Mouse (Mus musculus): ENCODE measurements around the gene Nckap5. TPM values are rescaled to one million over a fixed set of nuclear protein-coding genes. Genes with fewer than 3 reads are reported as not detected.
"Not testable (repeated sequence)": the region's sequence is repeated elsewhere in the genome, so short reads cannot be mapped to it uniquely, and the experiment has no call there.

Gene Nckap5
- polyA plus RNA-seq, 1 experiment: not detected

DNA sequence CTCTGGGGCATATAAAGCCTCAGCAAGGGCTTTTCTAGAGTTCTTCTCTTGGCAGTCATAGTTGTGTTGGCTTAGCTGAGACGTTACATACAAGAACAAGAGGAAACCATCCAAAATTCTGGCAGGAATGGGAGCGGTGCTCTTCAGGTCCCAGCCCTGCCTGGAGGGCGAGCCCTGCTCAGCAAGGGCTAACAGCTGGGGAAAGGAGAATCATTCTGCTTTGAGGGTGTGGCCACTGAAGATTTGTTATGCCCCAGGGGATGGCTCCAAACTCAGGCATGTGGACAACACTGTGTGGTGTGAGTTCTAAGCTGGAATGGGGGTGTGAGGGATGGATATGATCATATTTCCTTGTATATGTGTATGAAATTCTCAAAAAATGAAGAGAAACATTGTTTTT is 779.1 kb downstream of the Nckap5 start:
- TF ChIP-seq MAX (IDR thresholded peaks at IDR 0.05) (no peak), FOSL1 (IDR thresholded peaks at IDR 0.05; ENCODE audit: insufficient read depth, low read length, poor library complexity, severe bottlenecking) (no peak), MYOG (IDR thresholded peaks at IDR 0.05; ENCODE audit: control insufficient read depth, extremely low read depth, insufficient read length) (no peak), MYOD1 (IDR thresholded peaks at IDR 0.05; ENCODE audit: control insufficient read depth, insufficient read length, low read depth) (no peak), USF1 (IDR thresholded peaks at IDR 0.05; ENCODE audit: low read depth) (no peak), CEBPB (IDR thresholded peaks at IDR 0.05; ENCODE audit: low read depth) (no peak), CTCF (IDR thresholded peaks at IDR 0.05; ENCODE audit: control insufficient read depth, insufficient read depth, insufficient read length) (no peak)
- no peaks in the 10 kb centered on the region for H3K36me3 ChIP-seq (ENCODE audit: control insufficient read depth, insufficient read depth)
- H3ac ChIP-seq (ENCODE audit: control insufficient read depth, insufficient read length, low read depth): no peak overlapping the region
- H3K4me3 ChIP-seq (ENCODE audit: insufficient read depth, poor library complexity, severe bottlenecking): no peak overlapping the region
- H3K79me3 ChIP-seq (ENCODE audit: low read depth): no peaks in the 10 kb centered on the region
- no peaks in the 10 kb centered on the region for H3K79me2 ChIP-seq (ENCODE audit: control insufficient read depth, insufficient read depth)
- H3K27me3 ChIP-seq (ENCODE audit: control insufficient read depth, insufficient read depth, insufficient read length): no peaks in the 10 kb centered on the region

DNA sequence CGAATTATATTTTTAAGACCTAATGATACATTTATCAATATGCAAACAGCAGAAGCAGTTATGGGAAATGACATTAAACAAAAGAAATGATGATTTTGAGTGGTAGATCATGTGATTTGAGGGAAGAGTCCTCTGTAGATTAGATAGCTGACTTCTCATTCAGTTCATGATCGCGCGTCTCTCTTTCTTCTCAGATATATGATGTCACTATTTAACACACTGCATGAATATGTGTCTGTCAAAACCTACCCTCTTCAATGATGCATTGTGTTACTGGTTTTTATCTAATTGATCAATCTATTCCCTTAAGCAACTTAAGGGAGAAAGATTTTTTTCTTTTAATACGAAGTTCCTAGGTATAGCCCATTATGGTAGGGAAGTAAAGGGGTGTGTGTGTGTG is 787.7 kb downstream of the Nckap5 start:
- H3K27me3 ChIP-seq (ENCODE audit: control insufficient read depth, insufficient read depth, insufficient read length): no peaks in the 10 kb centered on the region
- no peaks in the 10 kb centered on the region for H3K36me3 ChIP-seq (ENCODE audit: control insufficient read depth, insufficient read depth)
- no peaks in the 10 kb centered on the region for H3K79me3 ChIP-seq (ENCODE audit: low read depth)
- no peak for TF ChIP-seq USF1 (IDR thresholded peaks at IDR 0.05; ENCODE audit: low read depth)
- TF ChIP-seq FOSL1 (IDR thresholded peaks at IDR 0.05; ENCODE audit: insufficient read depth, low read length, poor library complexity, severe bottlenecking): no peak
- TF ChIP-seq CEBPB (IDR thresholded peaks at IDR 0.05; ENCODE audit: low read depth): no peak
- no peak for TF ChIP-seq MAX (IDR thresholded peaks at IDR 0.05)
- no peak for TF ChIP-seq CTCF (IDR thresholded peaks at IDR 0.05; ENCODE audit: control insufficient read depth, insufficient read depth, insufficient read length)
- H3K79me2 ChIP-seq (ENCODE audit: control insufficient read depth, insufficient read depth): no peaks in the 10 kb centered on the region
- no peak overlapping the region for H3ac ChIP-seq (ENCODE audit: control insufficient read depth, insufficient read length, low read depth)
- no peak overlapping the region for H3K4me3 ChIP-seq (ENCODE audit: insufficient read depth, poor library complexity, severe bottlenecking)

DNA sequence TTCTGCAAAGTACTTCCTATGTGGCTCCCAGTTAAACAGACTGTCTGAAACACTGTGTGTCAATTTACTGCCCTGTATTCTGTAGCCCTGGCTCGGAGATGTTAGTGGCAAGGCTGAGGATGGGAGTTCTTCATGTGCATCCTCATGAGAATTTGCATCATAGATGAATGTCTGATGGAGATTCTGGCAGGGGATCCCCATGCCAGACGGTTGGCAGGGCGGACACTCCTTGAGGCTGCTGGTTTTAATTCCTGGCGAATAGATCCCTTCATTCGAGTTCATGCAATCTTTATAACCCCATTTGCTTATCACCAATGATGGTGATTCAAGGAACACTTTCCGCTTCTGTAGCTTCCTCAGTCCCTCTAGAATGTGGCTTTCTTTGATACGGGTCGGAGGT is 803.1 kb downstream of the Nckap5 start:
- Histone ChIP-seq H3K36me3 (ENCODE audit: control insufficient read depth, insufficient read depth) (no peaks in the 10 kb centered on the region), H3K4me3 (ENCODE audit: insufficient read depth, poor library complexity, severe bottlenecking) (no peak overlapping the region), H3K79me2 (ENCODE audit: control insufficient read depth, insufficient read depth) (no peaks in the 10 kb centered on the region), H3ac (ENCODE audit: control insufficient read depth, insufficient read length, low read depth) (no peak overlapping the region), H3K79me3 (ENCODE audit: low read depth) (no peaks in the 10 kb centered on the region), H3K27me3 (ENCODE audit: control insufficient read depth, insufficient read depth, insufficient read length) (no peaks in the 10 kb centered on the region)
- TF ChIP-seq MAX (IDR thresholded peaks at IDR 0.05) (no peak), CEBPB (IDR thresholded peaks at IDR 0.05; ENCODE audit: low read depth) (no peak), MYOD1 (IDR thresholded peaks at IDR 0.05; ENCODE audit: control insufficient read depth, insufficient read length, low read depth) (no peak), MYOG (IDR thresholded peaks at IDR 0.05; ENCODE audit: control insufficient read depth, extremely low read depth, insufficient read length) (no peak)

DNA sequence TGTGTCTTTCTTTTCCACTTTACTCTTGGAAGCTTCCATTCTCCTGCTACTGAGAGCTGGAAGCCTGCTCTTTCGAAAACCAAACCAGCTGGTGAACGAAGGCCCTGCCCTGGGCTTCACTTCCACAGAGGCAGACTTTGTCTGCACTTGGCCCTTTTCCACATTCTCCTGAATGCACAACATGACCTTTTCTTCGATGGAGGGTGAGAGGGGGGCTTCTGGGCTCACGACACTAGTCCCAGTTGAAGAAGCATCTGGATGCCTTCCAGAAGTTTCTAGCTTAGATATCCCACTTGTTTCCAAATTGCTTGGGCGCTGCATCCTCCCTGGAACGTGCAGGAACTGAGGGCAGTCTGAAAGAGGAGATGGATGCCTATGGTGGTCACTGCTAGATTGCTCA is 806.1 kb downstream of the Nckap5 start:
- Histone ChIP-seq H3K27me3 (ENCODE audit: control insufficient read depth, insufficient read depth, insufficient read length) (no peaks in the 10 kb centered on the region), H3ac (ENCODE audit: control insufficient read depth, insufficient read length, low read depth) (no peak overlapping the region), H3K79me2 (ENCODE audit: control insufficient read depth, insufficient read depth) (no peaks in the 10 kb centered on the region), H3K36me3 (ENCODE audit: control insufficient read depth, insufficient read depth) (no peaks in the 10 kb centered on the region), H3K79me3 (ENCODE audit: low read depth) (no peaks in the 10 kb centered on the region), H3K4me3 (ENCODE audit: insufficient read depth, poor library complexity, severe bottlenecking) (no peak overlapping the region)
- TF ChIP-seq MYOG (IDR thresholded peaks at IDR 0.05; ENCODE audit: control insufficient read depth, extremely low read depth, insufficient read length) (no peak), CTCF (IDR thresholded peaks at IDR 0.05; ENCODE audit: control insufficient read depth, insufficient read depth, insufficient read length) (no peak), CEBPB (IDR thresholded peaks at IDR 0.05; ENCODE audit: low read depth) (no peak), FOSL1 (IDR thresholded peaks at IDR 0.05; ENCODE audit: insufficient read depth, low read length, poor library complexity, severe bottlenecking) (no peak), MAX (IDR thresholded peaks at IDR 0.05) (no peak)

DNA sequence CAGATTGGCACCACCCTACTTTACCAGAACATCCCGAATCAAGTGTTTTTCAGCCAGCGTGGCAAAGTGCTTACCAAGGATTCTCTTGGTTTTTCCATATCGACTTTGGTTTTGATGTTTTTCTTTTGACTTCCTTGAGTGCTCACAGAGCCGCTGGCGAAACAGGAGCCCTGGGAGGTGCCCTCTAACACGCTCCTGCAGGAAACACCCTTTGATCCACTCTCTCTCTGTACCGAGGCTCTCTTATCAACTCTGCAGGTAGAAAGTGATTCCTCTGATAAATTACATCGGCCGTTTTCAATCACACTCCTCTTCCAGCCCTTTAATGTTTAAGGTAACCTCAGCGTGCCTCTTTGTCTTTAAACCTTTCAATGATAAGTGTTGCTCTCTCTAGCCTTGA is 807.6 kb downstream of the Nckap5 start:
- H3K79me3 ChIP-seq (ENCODE audit: low read depth): no peaks in the 10 kb centered on the region
- H3ac ChIP-seq (ENCODE audit: control insufficient read depth, insufficient read length, low read depth): no peak overlapping the region
- H3K4me3 ChIP-seq (ENCODE audit: insufficient read depth, poor library complexity, severe bottlenecking): no peak overlapping the region
- H3K27me3 ChIP-seq (ENCODE audit: control insufficient read depth, insufficient read depth, insufficient read length): no peaks in the 10 kb centered on the region
- H3K79me2 ChIP-seq (ENCODE audit: control insufficient read depth, insufficient read depth): no peaks in the 10 kb centered on the region
- no peak for TF ChIP-seq USF1 (IDR thresholded peaks at IDR 0.05; ENCODE audit: low read depth)
- TF ChIP-seq FOSL1 (IDR thresholded peaks at IDR 0.05; ENCODE audit: insufficient read depth, low read length, poor library complexity, severe bottlenecking): no peak
- no peak for TF ChIP-seq CEBPB (IDR thresholded peaks at IDR 0.05; ENCODE audit: low read depth)
- no peak for TF ChIP-seq CTCF (IDR thresholded peaks at IDR 0.05; ENCODE audit: control insufficient read depth, insufficient read depth, insufficient read length)
- TF ChIP-seq MAX (IDR thresholded peaks at IDR 0.05): no peak
- TF ChIP-seq MYOG (IDR thresholded peaks at IDR 0.05; ENCODE audit: control insufficient read depth, extremely low read depth, insufficient read length): no peak
- no peaks in the 10 kb centered on the region for H3K36me3 ChIP-seq (ENCODE audit: control insufficient read depth, insufficient read depth)

DNA sequence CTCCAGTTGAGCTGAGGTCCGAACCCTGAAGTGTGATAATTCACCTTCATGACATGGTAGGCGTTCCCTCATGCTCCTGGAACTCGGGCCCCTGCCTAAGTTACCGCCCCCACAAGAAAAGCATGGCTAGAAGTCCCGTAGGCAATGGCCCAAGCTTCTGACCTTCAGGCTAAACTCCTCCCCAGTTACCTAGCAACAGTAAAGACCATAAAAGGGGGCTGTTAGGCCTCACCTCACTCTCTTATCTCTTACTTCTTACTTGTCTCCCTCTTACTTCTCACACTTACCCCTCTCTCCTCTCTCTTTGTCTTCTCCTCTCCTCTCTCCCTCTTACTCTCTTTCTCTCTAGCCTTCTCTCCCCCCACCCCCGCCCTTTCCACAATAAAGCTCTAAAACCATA is 811.9 kb downstream of the Nckap5 start:
- not testable (repeated sequence) for H3ac ChIP-seq (ENCODE audit: control insufficient read depth, insufficient read length, low read depth); H3K79me2 ChIP-seq (ENCODE audit: control insufficient read depth, insufficient read depth); H3K36me3 ChIP-seq (ENCODE audit: control insufficient read depth, insufficient read depth); H3K27me3 ChIP-seq (ENCODE audit: control insufficient read depth, insufficient read depth, insufficient read length); H3K4me3 ChIP-seq (ENCODE audit: insufficient read depth, poor library complexity, severe bottlenecking); H3K79me3 ChIP-seq (ENCODE audit: low read depth)

All from C2C12 (cell line).